Mouse (Mus musculus) heart, embryonic 10.5 days (tissue): ENCODE measurements at regions not wholly inside any gene's neighbourhood (a gene's known extent, or its start where the extent isn't known, plus 50 kb on each side); places are given as distances from the start of the nearest gene placed in this dataset.

Experiments
- DNase-seq: peaks from one replicate; pipeline ENCODE4 v3.0.0-alpha.2; 2017; ENCODE audit warnings: low spot score
- H3K27ac ChIP-seq: fragments of 300-500 bp; sonication (generic); 2 replicates; pipeline ENCODE4 v1.5.1; 2016; ENCODE audit warnings: mild to moderate bottlenecking
- H3K27me3 ChIP-seq: fragments of 300-500 bp; sonication (generic); 2 replicates; pipeline ENCODE4 v1.6.1; 2016; ENCODE audit warnings: mild to moderate bottlenecking; ENCODE audit not compliant: poor library complexity, insufficient read depth, severe bottlenecking
- H3K36me3 ChIP-seq: fragments of 300-500 bp; sonication (generic); 2 replicates; pipeline ENCODE4 v1.6.1; 2016; ENCODE audit warnings: mild to moderate bottlenecking, moderate library complexity
- H3K4me1 ChIP-seq: fragments of 300-500 bp; sonication (generic); 2 replicates; pipeline ENCODE4 v1.6.1; 2016; ENCODE audit warnings: mild to moderate bottlenecking
- H3K4me3 ChIP-seq: fragments of 300-500 bp; sonication (generic); 2 replicates; pipeline ENCODE4 v1.5.1; 2016; ENCODE audit warnings: mild to moderate bottlenecking, moderate library complexity
- H3K9me3 ChIP-seq: fragments of 300-500 bp; sonication (generic); 2 replicates; pipeline ENCODE4 v1.6.1; 2016; ENCODE audit warnings: mild to moderate bottlenecking, moderate library complexity
- WGBS: fragments of 180-500 bp; shearing (Covaris S2); methylation state at CpG from one replicate; pipeline ENCODE4 v1.1.7; 2016; 5-methylcytosine and 5-hydroxymethylcytosine counted together

DNA sequence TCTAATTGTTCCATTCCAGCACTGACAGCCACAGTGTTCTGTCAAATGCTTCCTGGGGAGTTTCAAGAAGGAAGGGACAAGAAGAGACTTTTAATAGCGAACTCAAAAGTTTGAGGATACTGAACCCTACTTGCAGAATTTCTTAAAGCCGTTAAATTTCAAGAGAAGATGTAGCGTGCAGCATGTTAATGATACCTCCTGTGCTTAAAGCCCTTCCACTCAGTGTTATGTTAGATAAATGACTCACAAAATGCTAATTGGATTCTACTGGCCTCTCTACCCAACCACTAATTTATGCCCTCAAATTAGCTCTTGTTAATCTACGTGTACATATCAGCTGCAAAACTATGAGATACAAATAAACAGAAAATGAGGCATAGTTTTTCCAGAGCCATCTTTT, 541.8 kb upstream of the Cdh20 start:
- Histone ChIP-seq H3K36me3 (no peaks in the 10 kb centered on the region), H3K4me3 (no peak overlapping the region), H3K27ac (no peak overlapping the region), H3K9me3 (no peaks in the 10 kb centered on the region), H3K27me3 (no peaks in the 10 kb centered on the region), H3K4me1 (no peaks in the 10 kb centered on the region)
- DNase-seq = no peak
- 80% methylated on average over 4 of the region's 4 CpGs for WGBS

DNA sequence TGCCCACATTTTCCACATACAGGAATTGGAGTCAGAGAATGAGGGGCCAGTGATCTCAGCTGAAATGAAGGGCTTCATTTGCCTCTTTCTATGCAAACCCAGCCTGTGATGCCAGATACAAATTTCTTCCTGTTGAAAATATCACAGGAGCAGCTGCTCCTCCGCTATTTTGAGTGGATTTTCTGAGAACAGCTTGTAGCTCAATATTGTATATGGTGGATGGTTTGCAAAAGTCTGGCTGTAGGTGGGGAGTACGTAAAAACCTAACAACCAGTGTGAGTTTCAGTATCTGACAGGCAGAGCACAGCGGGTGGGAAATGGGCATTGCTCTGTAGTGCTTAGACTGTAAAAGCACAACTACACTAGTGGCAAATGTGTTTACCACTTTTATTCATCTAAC, 541.4 kb upstream of the Cdh20 start:
- H3K9me3 ChIP-seq = no peaks in the 10 kb centered on the region
- 83% methylated on average over 3 of the region's 3 CpGs for WGBS
- DNase-seq = no peak
- H3K4me1 ChIP-seq = no peaks in the 10 kb centered on the region
- H3K27ac ChIP-seq = no peak overlapping the region
- H3K4me3 ChIP-seq = no peak overlapping the region
- no peaks in the 10 kb centered on the region for H3K27me3 ChIP-seq
- H3K36me3 ChIP-seq = no peaks in the 10 kb centered on the region

DNA sequence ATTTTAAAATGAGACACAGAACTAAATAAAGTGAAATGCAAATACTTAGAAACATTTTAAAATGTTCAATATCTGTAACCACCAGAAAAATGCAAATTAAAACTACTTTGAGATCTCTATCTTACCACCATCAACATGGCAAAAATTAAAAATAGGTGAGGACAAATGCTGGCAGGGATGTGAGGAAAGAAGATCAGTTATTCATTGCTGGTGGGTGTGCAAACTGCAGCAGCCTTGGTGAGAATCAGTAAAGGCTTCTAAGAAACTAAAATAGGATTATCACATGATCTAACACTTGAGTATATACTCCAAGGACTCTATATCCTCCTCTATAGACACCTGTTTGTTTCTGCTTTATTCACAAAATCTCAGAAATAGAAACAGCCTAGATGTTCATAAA, 526.7 kb upstream of the Cdh20 start:
- Histone ChIP-seq H3K27me3 (no peaks in the 10 kb centered on the region), H3K4me3 (no peak overlapping the region), H3K9me3 (no peaks in the 10 kb centered on the region), H3K27ac (no peak overlapping the region), H3K36me3 (no peaks in the 10 kb centered on the region), H3K4me1 (no peaks in the 10 kb centered on the region)
- no peak for DNase-seq

DNA sequence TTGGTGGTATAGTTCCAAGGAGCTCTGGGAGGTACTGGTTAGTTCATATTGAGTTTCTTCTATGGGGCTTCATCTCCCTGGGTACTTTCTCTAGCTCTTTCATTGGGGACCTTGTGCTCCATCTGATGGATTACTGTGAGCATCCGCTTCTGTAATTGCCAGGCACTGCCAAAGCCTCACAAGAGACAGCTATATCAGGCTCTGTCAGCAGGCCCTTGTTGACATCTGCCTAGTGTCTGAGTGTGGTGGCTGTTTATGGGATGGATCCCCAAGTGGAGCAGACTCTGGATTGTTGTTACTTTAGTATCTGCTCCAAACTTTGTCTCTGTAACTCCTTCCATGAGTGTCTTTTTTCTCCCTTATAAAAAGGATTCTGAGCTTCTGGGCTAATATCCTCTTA, 502.6 kb upstream of the Cdh20 start:
- Histone ChIP-seq H3K9me3 (no peaks in the 10 kb centered on the region), H3K36me3 (no peaks in the 10 kb centered on the region), H3K4me1 (no peaks in the 10 kb centered on the region), H3K27me3 (no peaks in the 10 kb centered on the region), H3K27ac (no peak overlapping the region), H3K4me3 (no peak overlapping the region)
- WGBS = 38% methylated on average over 1 of the region's 1 CpGs
- DNase-seq = peak; percentile 69

DNA sequence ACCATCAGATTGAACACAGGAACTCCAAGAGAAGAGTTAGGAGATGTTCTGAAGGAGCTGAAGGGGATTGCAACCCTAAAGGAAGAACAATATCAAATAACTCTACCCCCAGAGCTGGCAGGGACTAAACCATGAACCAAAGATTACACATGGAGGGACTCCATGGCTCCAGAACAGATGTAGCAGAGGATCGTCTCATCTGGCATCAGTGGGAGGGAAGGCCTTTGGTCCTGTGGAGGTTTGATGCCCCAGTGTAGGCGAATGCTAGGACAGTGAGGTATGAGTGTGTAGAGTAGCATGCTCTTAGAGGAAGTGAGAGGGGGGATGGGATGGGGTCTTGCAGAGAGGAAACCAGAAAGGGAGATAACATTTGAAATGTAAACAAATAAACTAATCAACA, 460.4 kb upstream of the Cdh20 start:
- H3K9me3 ChIP-seq = no peaks in the 10 kb centered on the region
- 77% methylated on average over 2 of the region's 2 CpGs for WGBS
- no peaks in the 10 kb centered on the region for H3K4me1 ChIP-seq
- H3K27me3 ChIP-seq = no peaks in the 10 kb centered on the region
- no peak overlapping the region for H3K27ac ChIP-seq
- DNase-seq = no peak
- no peak overlapping the region for H3K4me3 ChIP-seq
- H3K36me3 ChIP-seq = no peaks in the 10 kb centered on the region

DNA sequence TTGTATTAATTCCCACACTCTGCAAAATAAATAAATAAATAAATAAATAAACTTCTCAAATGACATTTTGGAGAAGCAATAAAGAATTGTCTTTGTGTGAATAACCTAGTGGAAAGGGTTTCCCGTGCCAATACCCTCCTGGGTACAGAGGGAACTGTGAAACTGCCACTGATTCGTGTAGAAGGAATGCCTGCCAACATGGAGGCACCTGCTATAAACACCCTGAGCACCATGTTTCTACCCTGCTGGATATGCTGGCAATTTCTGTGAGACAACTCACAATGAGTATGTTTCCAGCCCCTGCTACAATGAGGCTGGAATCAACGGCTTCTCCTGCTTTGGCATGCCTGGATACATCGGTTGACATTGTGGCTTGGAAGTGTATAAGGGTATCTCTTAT, 456.7 kb upstream of the Cdh20 start:
- no peaks in the 10 kb centered on the region for H3K9me3 ChIP-seq
- H3K27ac ChIP-seq = no peak overlapping the region
- no peak for DNase-seq
- 78% methylated on average over 4 of the region's 4 CpGs for WGBS
- H3K27me3 ChIP-seq = no peaks in the 10 kb centered on the region
- no peaks in the 10 kb centered on the region for H3K4me1 ChIP-seq
- no peak overlapping the region for H3K4me3 ChIP-seq
- no peaks in the 10 kb centered on the region for H3K36me3 ChIP-seq

DNA sequence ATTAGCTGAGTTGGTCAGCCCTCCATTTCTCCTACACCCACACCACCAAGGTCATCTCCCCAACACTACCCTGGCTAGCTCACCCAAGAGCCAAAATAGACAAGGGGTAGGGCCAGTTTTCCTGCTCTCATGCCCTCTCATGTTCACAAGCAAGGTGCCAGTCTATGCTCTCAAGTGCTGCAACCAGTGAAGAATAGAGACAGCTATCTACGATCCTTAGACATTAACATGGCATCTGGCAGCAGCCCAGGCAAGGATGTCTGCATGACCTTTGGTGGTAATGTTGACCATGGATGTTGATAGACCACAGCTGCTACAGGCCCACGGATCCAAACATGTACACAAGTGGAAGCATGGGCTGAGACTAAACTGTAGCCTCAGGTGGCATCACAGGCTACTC, 453.3 kb upstream of the Cdh20 start:
- Histone ChIP-seq H3K36me3 (no peaks in the 10 kb centered on the region), H3K27me3 (no peaks in the 10 kb centered on the region)
- 64% methylated on average over 2 of the region's 2 CpGs for WGBS

DNA sequence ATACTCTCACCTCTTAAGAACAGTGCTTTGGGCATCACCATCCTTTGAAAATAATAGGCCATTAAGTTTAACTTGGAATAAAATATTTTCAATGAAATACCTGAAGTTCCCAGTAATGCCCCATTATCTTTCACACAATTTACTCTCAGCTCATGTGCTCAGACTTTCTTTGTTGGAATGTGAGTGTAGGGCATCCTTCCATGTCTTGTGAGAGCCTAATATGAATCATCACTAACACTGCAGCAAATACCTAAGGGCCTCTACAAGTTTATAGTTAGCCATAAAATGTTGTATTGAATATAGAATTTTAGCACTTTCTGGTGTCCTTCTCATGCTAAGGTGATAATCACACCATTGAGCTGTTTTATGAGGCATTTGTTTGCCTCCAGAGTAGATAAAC, 450.3 kb upstream of the Cdh20 start:
- H3K36me3 ChIP-seq = no peaks in the 10 kb centered on the region
- no peaks in the 10 kb centered on the region for H3K9me3 ChIP-seq
- no peak overlapping the region for H3K27ac ChIP-seq
- H3K27me3 ChIP-seq = no peaks in the 10 kb centered on the region
- H3K4me1 ChIP-seq = no peaks in the 10 kb centered on the region
- DNase-seq = no peak
- H3K4me3 ChIP-seq = no peak overlapping the region

More for the DNA sequence above, 453.3 kb upstream of the Cdh20 start:
- H3K4me3 ChIP-seq = no peak overlapping the region
- DNase-seq = no peak
- no peaks in the 10 kb centered on the region for H3K9me3 ChIP-seq
- H3K27ac ChIP-seq = no peak overlapping the region
- no peaks in the 10 kb centered on the region for H3K4me1 ChIP-seq

DNA sequence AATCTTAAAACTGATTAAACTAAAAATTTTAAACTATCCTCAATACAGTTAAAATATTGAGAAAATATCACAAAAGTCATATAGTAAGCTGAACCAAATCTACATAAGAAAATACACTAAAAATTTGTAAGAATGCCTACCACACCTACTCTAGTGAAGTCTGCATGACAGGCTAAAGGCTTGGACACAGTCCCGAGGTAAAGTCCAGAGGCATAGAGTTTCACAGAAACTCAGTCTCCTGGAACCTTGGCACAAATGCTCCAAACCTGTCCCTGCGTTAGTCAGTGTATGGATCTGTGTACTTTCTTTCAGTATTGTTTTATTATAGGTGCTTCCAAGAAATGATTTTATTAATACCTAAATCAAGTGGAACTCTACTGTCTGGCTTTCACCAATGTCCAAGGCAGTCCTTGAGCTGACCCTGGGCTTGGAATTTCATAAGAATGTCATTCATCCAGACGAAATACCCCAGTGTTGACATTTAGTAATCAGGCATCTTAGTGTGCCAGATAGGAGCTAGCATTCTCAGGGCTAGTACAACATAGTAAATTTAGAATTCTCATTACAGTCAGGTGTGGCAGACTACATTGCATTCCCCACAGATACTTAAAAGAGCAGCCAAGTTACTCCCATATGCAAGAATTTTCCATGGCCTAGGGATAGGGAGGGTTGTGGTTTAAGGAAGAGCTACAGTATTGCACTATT, 435.5 kb upstream of the Cdh20 start:
- no peak overlapping the region for H3K27ac ChIP-seq
- WGBS = 58% methylated on average over 3 of the region's 3 CpGs

DNA sequence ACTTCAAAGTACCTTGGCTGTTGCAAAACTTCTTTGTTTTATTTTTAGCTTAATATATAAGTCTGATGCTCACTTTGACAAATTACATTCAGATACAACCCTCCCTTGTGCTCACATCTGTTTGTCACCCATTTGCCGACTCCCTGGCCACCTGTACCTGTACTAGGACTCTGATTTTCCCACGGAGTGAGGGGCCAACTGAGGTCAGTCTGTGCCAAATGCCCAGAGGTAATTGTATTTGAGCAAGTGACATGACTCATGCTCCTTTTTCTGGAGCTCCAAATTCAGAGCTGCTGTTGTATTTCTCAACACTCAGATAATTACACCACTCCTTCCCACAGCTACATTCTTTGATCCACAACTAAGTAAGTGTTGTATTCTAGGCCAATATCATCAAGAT, 434.8 kb upstream of the Cdh20 start:
- Histone ChIP-seq H3K27me3 (no peaks in the 10 kb centered on the region), H3K4me3 (no peak overlapping the region), H3K36me3 (no peaks in the 10 kb centered on the region), H3K9me3 (no peaks in the 10 kb centered on the region; the same call in 1 of the 2 replicates), H3K4me1 (no peaks in the 10 kb centered on the region), H3K27ac (peak overlapping the region; percentile 29; the same call in 1 of the 2 replicates)
- DNase-seq = no peak
- WGBS = 46% methylated on average over 2 of the region's 2 CpGs

More for the DNA sequence above, 435.5 kb upstream of the Cdh20 start:
- DNase-seq = no peak
- no peak overlapping the region for H3K4me3 ChIP-seq
- H3K27me3 ChIP-seq = no peaks in the 10 kb centered on the region
- H3K4me1 ChIP-seq = no peaks in the 10 kb centered on the region
- H3K36me3 ChIP-seq = no peaks in the 10 kb centered on the region
- no peaks in the 10 kb centered on the region; the same call in 1 of the 2 replicates for H3K9me3 ChIP-seq
